Mouse (Mus musculus) macrophage (primary cell): ENCODE measurements around the gene Kcnj8. TPM values are rescaled to one million over a fixed set of nuclear protein-coding genes. Genes with fewer than 3 reads are reported as not detected.

Experiments
- H3K27ac ChIP-seq: fragments of 350-480 bp; formaldehyde crosslinking; 2 replicates; pipeline ENCODE4 v1.9.0; 2021
- H3K36me3 ChIP-seq: fragments of 350-480 bp; formaldehyde crosslinking; 2 replicates; pipeline ENCODE4 v1.9.0; 2021; ENCODE audit errors: inconsistent target
- H3K4me3 ChIP-seq: fragments of 350-480 bp; formaldehyde crosslinking; 2 replicates; pipeline ENCODE4 v1.9.0; 2021; ENCODE audit errors: inconsistent target
- H3K79me2 ChIP-seq: fragments of 350-480 bp; formaldehyde crosslinking; 2 replicates; pipeline ENCODE4 v1.9.0; 2021; ENCODE audit errors: inconsistent target
- WGBS: methylation state at CpG from one replicate; pipeline ENCODE4 v1.1.7; 2026; ENCODE audit warnings: inconsistent platforms; ENCODE audit not compliant: missing documents; 5-methylcytosine and 5-hydroxymethylcytosine counted together
- polyA plus RNA-seq: library from polyadenylated mRNA; stranded (reverse); fragments of 250-400 nt; gene quantifications from 3 replicates; pipeline ENCODE4 v1.2.4, GENCODE M21; 2018; ENCODE audit warnings: inconsistent platforms
- total RNA-seq, 78 experiments: library from RNA; depleted of rRNA; stranded (reverse); fragments of 250-400 nt; gene quantifications; 1 replicate in 9 of 78; 2 replicates in 24 of 78; 3 replicates in 43 of 78; 4 replicates in 2 of 78; pipeline ENCODE4 v1.2.4; 2018; ENCODE audit warnings: inconsistent platforms in 56 of 78

Gene Kcnj8
- total RNA-seq (2018; cell fraction: chromatin; rRNA removed) = under 1 TPM in 1 of 26 experiments, not detected in 25; 0.85 TPM
- total RNA-seq (2018; cell fraction: cytosol; rRNA removed) = not detected
- not detected for total RNA-seq (2018; cell fraction: nucleus; rRNA removed)
- polyA plus RNA-seq = not detected in 3 replicates

- under 1% methylated on average over 26 of the region's 34 CpGs for WGBS
- Histone ChIP-seq H3K79me2 (no peaks in the 10 kb centered on the region), H3K36me3 (no peaks in the 10 kb centered on the region), H3K4me3 (no peak within 1 kb of the TSS), H3K27ac (no peak within 1 kb of the TSS)
Measured at GRCm38 (mm10) chr6:142571055-142571618, at the start of gene Kcnj8. Gene Kcnj8, minus strand, starts transcription at chr6:142571614.

DNA sequence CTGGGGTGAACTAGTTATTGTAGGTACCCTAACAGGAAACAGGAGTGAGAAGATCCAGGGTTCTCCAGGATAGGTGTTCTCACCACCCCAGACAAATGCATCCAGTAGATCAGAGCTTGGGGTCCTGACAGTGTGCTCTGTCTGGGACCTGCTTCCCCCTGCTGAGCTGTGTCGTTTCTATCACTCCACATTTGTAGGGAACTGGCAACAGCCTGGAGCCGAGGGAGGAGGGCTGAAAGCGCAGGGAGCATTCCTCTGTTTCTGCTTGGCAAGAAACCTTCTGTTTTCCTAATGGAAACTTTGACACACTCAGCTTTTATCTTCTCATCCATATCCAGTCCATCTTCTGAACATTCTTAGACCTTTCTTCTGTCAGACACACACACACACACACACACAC is 45.2 kb upstream of the Kcnj8 start:
- 65% methylated on average over 3 of the region's 3 CpGs for WGBS
- Histone ChIP-seq H3K4me3 (no peak overlapping the region), H3K79me2 (no peaks in the 10 kb centered on the region), H3K36me3 (no peaks in the 10 kb centered on the region), H3K27ac (no peak overlapping the region)

- Histone ChIP-seq H3K27ac (no peak overlapping the region), H3K36me3 (no peaks in the 10 kb centered on the region), H3K4me3 (no peak overlapping the region), H3K79me2 (no peaks in the 10 kb centered on the region)
- WGBS = 78% methylated on average over 10 of the region's 10 CpGs
Measured at GRCm38 (mm10) chr6:142614324-142614723, 42.9 kb upstream of the Kcnj8 start.

GRCm38 (mm10) chr6:142612366-142612765 is 41.0 kb upstream of the Kcnj8 start:
- 76% methylated on average over 8 of the region's 8 CpGs for WGBS
- Histone ChIP-seq H3K79me2 (no peaks in the 10 kb centered on the region), H3K4me3 (no peak overlapping the region), H3K27ac (no peak overlapping the region), H3K36me3 (no peaks in the 10 kb centered on the region)

GRCm38 (mm10) chr6:142609401-142610373 is 38.3 kb upstream of the Kcnj8 start:
- no peaks in the 10 kb centered on the region for H3K79me2 ChIP-seq
- WGBS = 89% methylated on average over 8 of the region's 9 CpGs
- no peaks in the 10 kb centered on the region for H3K36me3 ChIP-seq
- no peak overlapping the region for H3K27ac ChIP-seq
- H3K4me3 ChIP-seq = no peak overlapping the region

- Histone ChIP-seq H3K79me2 (no peaks in the 10 kb centered on the region), H3K27ac (no peak overlapping the region), H3K36me3 (no peaks in the 10 kb centered on the region), H3K4me3 (no peak overlapping the region)
- 93% methylated on average over 7 of the region's 7 CpGs for WGBS
Measured at GRCm38 (mm10) chr6:142607080-142607479, 35.7 kb upstream of the Kcnj8 start.

DNA sequence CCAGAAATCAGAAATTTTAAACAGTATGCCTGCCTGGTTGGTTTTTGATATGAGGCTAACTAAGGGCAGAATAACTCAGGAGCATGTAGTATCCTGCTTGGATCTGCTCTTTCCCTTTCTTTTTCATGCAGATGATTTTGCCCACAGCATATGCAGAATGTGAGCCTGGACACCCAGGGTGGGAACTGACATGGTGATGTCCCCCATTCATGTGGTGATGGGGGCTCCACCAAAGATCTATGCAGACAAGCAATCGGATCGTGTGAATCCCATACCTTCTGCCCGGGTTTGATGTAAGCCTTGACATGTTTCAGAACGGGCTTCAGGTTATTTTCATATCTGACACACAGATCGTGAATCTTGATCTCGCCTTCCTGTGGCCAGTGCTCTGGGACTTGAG is 31.4 kb upstream of the Kcnj8 start:
- Histone ChIP-seq H3K36me3 (no peaks in the 10 kb centered on the region), H3K27ac (no peak overlapping the region), H3K79me2 (no peaks in the 10 kb centered on the region), H3K4me3 (no peak overlapping the region)
- WGBS = 81% methylated on average over 6 of the region's 6 CpGs

- 83% methylated on average over 4 of the region's 4 CpGs for WGBS
- H3K27ac ChIP-seq = no peak overlapping the region
- H3K4me3 ChIP-seq = no peak overlapping the region
- no peaks in the 10 kb centered on the region for H3K79me2 ChIP-seq
- H3K36me3 ChIP-seq = no peaks in the 10 kb centered on the region
Measured at GRCm38 (mm10) chr6:142578831-142579230, 7.4 kb upstream of the Kcnj8 start.

GRCm38 (mm10) chr6:142577801-142578200 is 6.4 kb upstream of the Kcnj8 start:
- no peak overlapping the region for H3K27ac ChIP-seq

DNA sequence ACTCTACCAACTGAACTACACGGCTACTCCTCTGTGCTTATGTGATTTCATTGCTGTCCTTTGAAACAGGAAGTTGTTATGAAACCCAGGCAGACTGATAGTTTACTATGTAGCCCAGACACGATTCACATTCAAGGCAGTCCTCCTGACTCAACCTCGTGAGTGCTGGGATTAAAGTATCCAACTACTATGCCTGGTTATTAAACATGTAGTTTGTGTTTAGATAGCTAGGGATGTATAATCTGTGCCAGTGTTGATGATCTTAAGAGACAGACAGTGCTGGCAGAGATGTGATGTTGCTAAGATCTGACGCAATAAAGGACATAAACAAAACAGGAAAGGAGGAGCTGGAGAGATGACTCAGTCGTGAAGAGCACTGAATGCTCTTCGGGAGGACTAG is 1.5 kb upstream of the Kcnj8 start:
- no peak overlapping the region for H3K27ac ChIP-seq
- H3K4me3 ChIP-seq = no peak overlapping the region
- no peaks in the 10 kb centered on the region for H3K36me3 ChIP-seq
- no peaks in the 10 kb centered on the region for H3K79me2 ChIP-seq
- 6% methylated on average over 6 of the region's 6 CpGs for WGBS

More at GRCm38 (mm10) chr6:142577801-142578200, 6.4 kb upstream of the Kcnj8 start:
- Histone ChIP-seq H3K36me3 (no peaks in the 10 kb centered on the region), H3K4me3 (no peak overlapping the region), H3K79me2 (no peaks in the 10 kb centered on the region)
- 83% methylated on average over 6 of the region's 6 CpGs for WGBS

DNA sequence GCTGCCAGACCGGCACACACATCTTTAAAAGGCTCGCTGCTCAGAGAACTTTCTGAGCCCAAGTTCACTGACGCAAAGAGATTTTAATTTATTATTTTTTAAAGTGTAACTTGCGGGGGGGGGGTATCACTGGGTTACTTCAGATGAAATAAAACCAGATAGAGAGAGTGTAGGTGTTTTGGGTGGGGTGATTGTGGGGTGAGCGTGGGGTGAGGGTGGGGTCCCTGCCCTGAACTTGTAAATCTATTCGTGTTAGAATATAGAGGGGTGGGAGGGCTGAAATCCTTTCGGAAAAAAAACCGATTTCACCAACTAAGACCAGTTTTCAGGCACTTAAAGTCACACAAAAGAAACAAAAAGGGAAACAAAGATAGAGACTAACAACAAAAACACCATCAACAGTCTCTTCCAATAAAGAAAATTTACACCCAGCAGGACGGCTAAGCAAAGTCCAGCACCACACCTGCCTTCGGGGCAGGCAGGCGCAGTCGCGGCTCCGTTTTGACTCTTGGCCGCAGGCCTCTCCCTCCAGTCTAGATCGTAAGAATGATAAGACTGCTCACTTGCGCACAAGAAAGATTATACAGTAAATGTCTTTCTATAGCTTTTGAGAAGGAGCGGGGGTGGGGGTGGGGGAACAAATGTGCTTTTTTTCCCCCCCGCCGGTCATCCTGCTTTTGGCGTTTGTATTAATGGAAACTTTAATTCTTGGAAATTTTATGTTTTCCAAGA is 381 bp upstream of the Kcnj8 start:
- no peak overlapping the region for H3K4me3 ChIP-seq
- no peak overlapping the region for H3K27ac ChIP-seq
- 15% methylated on average over 21 of the region's 21 CpGs for WGBS
- H3K36me3 ChIP-seq = no peaks in the 10 kb centered on the region
- H3K79me2 ChIP-seq = no peaks in the 10 kb centered on the region

DNA sequence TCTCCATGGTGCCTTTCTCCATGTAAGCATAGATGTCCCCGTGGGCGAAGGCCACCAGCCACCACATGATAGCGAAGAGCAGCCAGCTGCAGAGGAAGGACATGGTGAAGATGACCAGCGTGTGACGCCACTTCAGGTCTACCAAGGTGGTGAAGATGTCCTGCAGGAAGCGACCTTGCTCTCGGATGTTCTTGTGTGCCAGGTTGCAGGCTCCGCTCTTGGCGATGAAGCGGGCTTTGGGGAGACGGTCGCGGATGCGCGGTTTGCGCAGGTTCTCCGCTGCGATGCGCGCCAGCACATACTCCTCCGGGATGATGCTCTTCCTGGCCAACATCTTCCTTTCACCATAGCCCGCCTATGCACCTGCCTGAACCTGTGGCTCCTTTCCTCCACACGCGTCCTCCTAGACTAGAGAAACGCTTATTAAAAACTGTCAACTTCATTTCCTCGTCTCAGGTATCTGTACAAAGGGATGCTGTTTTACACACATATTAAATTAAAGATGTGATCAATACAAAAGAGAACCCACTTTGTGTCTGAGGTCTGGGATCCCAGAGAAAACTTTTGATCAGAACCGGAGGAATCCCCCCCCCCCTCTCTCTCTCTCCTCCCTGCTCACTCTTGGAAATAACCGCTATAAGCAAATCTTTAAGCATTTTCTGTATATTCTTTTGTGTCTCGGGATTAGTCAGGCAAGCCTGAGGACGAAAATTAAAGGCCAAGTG is 1.2 kb downstream of the Kcnj8 start:
- 15% methylated on average over 30 of the region's 30 CpGs for WGBS
- Histone ChIP-seq H3K4me3 (no peak overlapping the region), H3K36me3 (no peaks in the 10 kb centered on the region), H3K27ac (no peak overlapping the region), H3K79me2 (no peaks in the 10 kb centered on the region)

DNA sequence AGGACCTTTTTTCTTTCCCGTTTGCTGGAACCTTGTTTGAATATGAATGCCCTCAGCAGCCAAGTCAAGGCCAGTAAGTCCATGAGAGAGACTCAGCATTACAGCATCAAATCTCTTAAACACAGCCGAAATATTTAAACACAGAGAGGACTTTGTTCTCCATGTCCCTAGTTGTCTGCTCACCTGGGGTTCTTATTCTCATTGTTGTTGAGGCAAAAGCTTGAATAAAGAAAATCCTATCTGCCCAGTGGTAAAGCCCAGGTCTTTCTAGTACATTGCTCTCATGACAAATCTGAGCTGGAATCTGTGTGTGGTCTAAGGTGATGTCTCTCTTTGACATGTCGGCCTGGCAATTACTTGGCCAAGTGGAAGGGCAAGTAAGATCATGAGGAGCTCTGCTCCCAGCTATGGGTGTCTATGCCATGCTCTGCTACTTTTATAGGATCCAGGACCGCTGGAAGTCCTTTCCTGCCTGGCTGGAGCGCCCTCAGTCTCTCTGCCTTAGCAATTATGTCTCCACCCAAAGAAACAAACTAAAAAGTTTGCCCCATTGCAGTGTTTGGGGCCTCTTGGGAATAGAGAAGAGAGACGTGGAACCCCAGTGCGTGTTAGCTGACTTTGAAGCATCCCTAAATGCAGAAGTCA is 2.6 kb downstream of the Kcnj8 start:
- no peak overlapping the region for H3K4me3 ChIP-seq
- H3K27ac ChIP-seq = no peak overlapping the region
- H3K36me3 ChIP-seq = no peaks in the 10 kb centered on the region
- 63% methylated on average over 6 of the region's 7 CpGs for WGBS
- no peaks in the 10 kb centered on the region for H3K79me2 ChIP-seq

DNA sequence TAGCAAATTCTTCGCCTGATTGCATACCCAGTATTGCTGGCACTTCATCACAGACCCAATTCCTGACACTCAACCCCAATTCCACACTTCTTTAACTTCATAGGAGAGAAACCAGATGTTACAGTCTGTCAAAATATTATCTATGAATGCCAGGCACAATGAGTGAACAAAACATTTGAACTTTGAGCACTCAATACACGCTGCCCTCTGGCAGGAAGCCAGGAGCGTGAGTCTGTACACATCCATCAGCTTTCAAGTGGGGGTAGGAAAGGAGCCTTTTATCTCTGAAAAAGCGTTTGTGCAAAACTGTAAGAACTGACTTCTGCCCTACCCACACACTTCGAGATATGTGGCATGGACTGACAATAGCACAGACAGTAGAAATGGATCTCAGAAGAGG is 4.0 kb downstream of the Kcnj8 start:
- no peaks in the 10 kb centered on the region for H3K36me3 ChIP-seq
- no peaks in the 10 kb centered on the region for H3K79me2 ChIP-seq
- H3K4me3 ChIP-seq = no peak overlapping the region
- H3K27ac ChIP-seq = no peak overlapping the region
- WGBS = 59% methylated on average over 5 of the region's 5 CpGs
